Mouse (Mus musculus) heart, embryonic 16.5 days (tissue): Measurements from ENCODE around the gene Pigt. TPM values are rescaled to one million over a fixed set of nuclear protein-coding genes. Genes with fewer than 3 reads are reported as not detected.

Experiments used
- ATAC-seq: fragments of 200-750 bp; cut with Nextera tagmentation; replicated peaks from 2 replicates; pipeline ENCODE4 v1.8.0; 2017; ENCODE audit warnings: moderate number of reproducible peaks; ENCODE audit not compliant: insufficient read depth, low FRiP score; ENCODE audit errors: extremely low read depth
- H3K27ac ChIP-seq: fragments of 300-500 bp; sonication (generic); 2 replicates; pipeline ENCODE4 v1.5.1; 2014; ENCODE audit warnings: mild to moderate bottlenecking, low read length, control low read depth, moderate library complexity
- H3K27me3 ChIP-seq: fragments of 300-500 bp; sonication (generic); 2 replicates; pipeline ENCODE4 v1.6.1; 2014; ENCODE audit warnings: low read length, mixed read lengths; ENCODE audit not compliant: control insufficient read depth, insufficient read depth
- H3K36me3 ChIP-seq: fragments of 300-500 bp; sonication (generic); 2 replicates; pipeline ENCODE4 v1.6.1; 2014; ENCODE audit not compliant: control insufficient read depth, insufficient read depth
- H3K4me1 ChIP-seq: fragments of 300-500 bp; sonication (generic); 2 replicates; pipeline ENCODE4 v1.6.1; 2014; ENCODE audit warnings: low read length, mixed read lengths; ENCODE audit not compliant: control insufficient read depth, insufficient read depth
- H3K4me2 ChIP-seq: fragments of 300-500 bp; sonication (generic); 2 replicates; pipeline ENCODE4 v1.6.1; 2014; ENCODE audit warnings: low read depth, mild to moderate bottlenecking, control low read depth, low read length
- H3K4me3 ChIP-seq: fragments of 300-500 bp; sonication (generic); 2 replicates; pipeline ENCODE4 v1.5.1; 2014; ENCODE audit warnings: mild to moderate bottlenecking, control low read depth, low read length
- H3K9ac ChIP-seq: fragments of 300-500 bp; sonication (generic); 2 replicates; pipeline ENCODE4 v1.6.1; 2014; ENCODE audit warnings: low read length, control low read depth
- H3K9me3 ChIP-seq: fragments of 300-500 bp; sonication (generic); replicated peaks from 2 replicates; pipeline ENCODE4 v1.6.1; 2016; ENCODE audit warnings: low read length; ENCODE audit not compliant: control insufficient read depth
- WGBS: fragments of 180-500 bp; shearing (Covaris S2); extraction: QIAGEN DNeasy Blood & Tissue Kit; methylation state at CpG from one replicate; pipeline ENCODE4 v1.1.7; 2014; 5-methylcytosine and 5-hydroxymethylcytosine counted together
- polyA plus RNA-seq: library from polyadenylated mRNA; unstranded; fragments of >200 nt; fragmentation: Nextera tagmentation; extraction: Ambion mirVana; gene quantifications from 2 replicates; pipeline ENCODE4 v1.2.1, GENCODE M21; 2015

The Pigt gene
- 45.3 and 46.2 TPM in 2 replicates for polyA plus RNA-seq

GRCm38 (mm10) chr2:164496847-164497690 lies at the start of gene Pigt:
Gene Pigt, plus strand, starts transcription at chr2:164497520.
- H3K4me3 ChIP-seq: peak within 1 kb of the TSS; percentile 90
- H3K27ac ChIP-seq: peak within 1 kb of the TSS; percentile 73
- H3K4me1 ChIP-seq: peaks cover 12% of the 10 kb centered on the region
- no peaks in the 10 kb centered on the region for H3K27me3 ChIP-seq
- peak within 1 kb of the TSS; percentile 85 for H3K9ac ChIP-seq
- peaks cover 14% of the 10 kb centered on the region for H3K36me3 ChIP-seq
- WGBS: 4% methylated on average over 43 of the region's 43 CpGs
- peak within 1 kb of the TSS; percentile 78 for H3K4me2 ChIP-seq
- ATAC-seq: peak; percentile 96
- H3K9me3 ChIP-seq: no peaks in the 10 kb centered on the region

GRCm38 (mm10) chr2:164448140-164448539 lies 49.2 kb upstream of the Pigt start:
- Histone ChIP-seq H3K4me2 (no peak overlapping the region), H3K9ac (no peak overlapping the region), H3K4me1 (peaks cover 33% of the 10 kb centered on the region), H3K27ac (no peak overlapping the region), H3K4me3 (no peak overlapping the region), H3K9me3 (peaks cover 4% of the 10 kb centered on the region), H3K27me3 (peaks cover 13% of the 10 kb centered on the region), H3K36me3 (no peaks in the 10 kb centered on the region)
- ATAC-seq: no peak
- WGBS: 95% methylated on average over 1 of the region's 1 CpGs

- Histone ChIP-seq H3K4me3 (no peak overlapping the region), H3K27ac (no peak overlapping the region), H3K9ac (no peak overlapping the region), H3K4me1 (peaks cover 35% of the 10 kb centered on the region), H3K9me3 (peaks cover 4% of the 10 kb centered on the region), H3K27me3 (peaks cover 11% of the 10 kb centered on the region), H3K4me2 (no peak overlapping the region), H3K36me3 (no peaks in the 10 kb centered on the region)
- WGBS: 44% methylated on average over 5 of the region's 5 CpGs
- no peak for ATAC-seq
Measured at GRCm38 (mm10) chr2:164448921-164449320, 48.4 kb upstream of the Pigt start.

- 0 out of 2 replicates have a peak overlapping the region, but pooled peaks have one; percentile 4 for H3K27ac ChIP-seq
- no peak for ATAC-seq
Measured at GRCm38 (mm10) chr2:164449341-164450042, 47.8 kb upstream of the Pigt start.

GRCm38 (mm10) chr2:164452000-164452676 lies 45.2 kb upstream of the Pigt start:
- Histone ChIP-seq H3K4me3 (no peak overlapping the region), H3K36me3 (no peaks in the 10 kb centered on the region), H3K4me1 (peaks cover 64% of the 10 kb centered on the region), H3K9ac (no peak overlapping the region), H3K4me2 (peak overlapping the region; percentile 8), H3K27ac (peak overlapping the region; percentile 6), H3K27me3 (peaks cover 8% of the 10 kb centered on the region; the same call in 1 of the 2 replicates), H3K9me3 (peaks cover 4% of the 10 kb centered on the region)
- ATAC-seq: peak; percentile 65
- 28% methylated on average over 12 of the region's 13 CpGs for WGBS

More at GRCm38 (mm10) chr2:164449341-164450042, 47.8 kb upstream of the Pigt start:
- no peaks in the 10 kb centered on the region for H3K36me3 ChIP-seq
- H3K9ac ChIP-seq: no peak overlapping the region
- H3K4me1 ChIP-seq: peaks cover 40% of the 10 kb centered on the region
- no peak overlapping the region for H3K4me3 ChIP-seq
- peaks cover 4% of the 10 kb centered on the region for H3K9me3 ChIP-seq
- H3K27me3 ChIP-seq: peaks cover 8% of the 10 kb centered on the region; the same call in 1 of the 2 replicates
- H3K4me2 ChIP-seq: no peak overlapping the region
- 49% methylated on average over 14 of the region's 14 CpGs for WGBS

- Histone ChIP-seq H3K27me3 (peaks cover 7% of the 10 kb centered on the region; the same call in 1 of the 2 replicates), H3K4me3 (no peak overlapping the region), H3K9me3 (peaks cover 4% of the 10 kb centered on the region), H3K9ac (no peak overlapping the region), H3K36me3 (no peaks in the 10 kb centered on the region), H3K27ac (peak overlapping the region; percentile 51), H3K4me1 (peaks cover 64% of the 10 kb centered on the region), H3K4me2 (peak overlapping the region; percentile 8)
- peak; percentile 84 for ATAC-seq
- 30% methylated on average over 14 of the region's 14 CpGs for WGBS
Measured at GRCm38 (mm10) chr2:164453047-164453757, 44.1 kb upstream of the Pigt start.

- Histone ChIP-seq H3K9ac (no peak overlapping the region), H3K36me3 (no peaks in the 10 kb centered on the region), H3K9me3 (peaks cover 4% of the 10 kb centered on the region), H3K4me2 (no peak overlapping the region), H3K4me3 (no peak overlapping the region), H3K4me1 (peaks cover 63% of the 10 kb centered on the region), H3K27me3 (peaks cover 7% of the 10 kb centered on the region; the same call in 1 of the 2 replicates), H3K27ac (0 out of 2 replicates have a peak overlapping the region, but pooled peaks have one; percentile 1)
- 63% methylated on average over 7 of the region's 7 CpGs for WGBS
- no peak for ATAC-seq
Measured at GRCm38 (mm10) chr2:164453887-164454500, 43.3 kb upstream of the Pigt start.

GRCm38 (mm10) chr2:164454846-164455245 lies 42.5 kb upstream of the Pigt start:
- no peaks in the 10 kb centered on the region for H3K36me3 ChIP-seq
- H3K4me3 ChIP-seq: no peak overlapping the region
- H3K9ac ChIP-seq: no peak overlapping the region
- ATAC-seq: 0 out of 2 replicates have a peak, but pooled peaks have one; percentile 10
- 24% methylated on average over 10 of the region's 10 CpGs for WGBS
- peak overlapping the region; percentile 77 for H3K27ac ChIP-seq
- H3K4me1 ChIP-seq: peaks cover 54% of the 10 kb centered on the region
- peaks cover 7% of the 10 kb centered on the region; the same call in 1 of the 2 replicates for H3K27me3 ChIP-seq
- H3K4me2 ChIP-seq: peak overlapping the region; percentile 10; the same call in 1 of the 2 replicates
- peaks cover 4% of the 10 kb centered on the region for H3K9me3 ChIP-seq
